Mouse (Mus musculus) testis, adult 2 months (tissue): ENCODE results near the gene Zdhhc11.

ENCODE experiments used
- CTCF ChIP-seq: fragments of 200-500 bp; IDR thresholded peaks from 2 replicates; pipeline ENCODE4 v1.5.1; 2012; ENCODE audit warnings: low read depth, mild to moderate bottlenecking, inconsistent platforms, low read length, moderate library complexity; ENCODE audit not compliant: control insufficient read depth, insufficient read depth, insufficient replicate concordance
- POLR2A ChIP-seq: fragments of 200-500 bp; IDR thresholded peaks from 2 replicates; pipeline ENCODE4 v1.6.1; 2012; ENCODE audit warnings: low read depth, mild to moderate bottlenecking, inconsistent platforms, low read length, moderate library complexity; ENCODE audit not compliant: control insufficient read depth

- no peak for TF ChIP-seq CTCF
- TF ChIP-seq POLR2A: no peak
These were observed 65.4 kb downstream of the Zdhhc11 start for GRCm38 (mm10) chr13:74029013-74029412.
